Mouse (Mus musculus): Measurements from ENCODE around the gene Bricd5. TPM values are rescaled to one million over a fixed set of nuclear protein-coding genes. Genes with fewer than 3 reads are reported as not detected.
A peak's percentile ranks its signal among the peaks of the same experiment; 100 is the strongest.

The Bricd5 gene
- total RNA-seq, 2 experiments from 2014 or later: 1.1 to 1.7 TPM

DNA sequence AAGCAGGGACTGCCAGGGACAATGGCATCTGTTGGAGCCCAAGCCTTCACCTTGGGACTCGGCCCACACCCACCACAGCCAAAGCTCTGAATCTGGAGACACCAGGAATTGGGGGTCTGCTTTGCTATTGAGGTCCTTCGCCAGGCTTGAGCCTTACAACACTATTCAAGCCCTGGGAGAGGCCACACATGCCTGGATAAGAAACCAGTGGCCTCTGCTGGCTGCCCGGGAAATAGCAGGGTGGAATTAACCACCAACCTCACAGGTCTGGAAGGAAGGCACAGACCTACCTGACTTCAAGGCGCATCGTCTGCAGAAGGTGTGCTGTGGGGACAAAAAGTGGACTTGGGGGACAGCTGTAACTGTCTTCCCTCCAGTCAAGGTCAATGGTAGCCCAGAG, 39.9 kb downstream of the Bricd5 start:
- peak; percentile 52; the same call in 1 of the 2 replicates for ATAC-seq (replicated peaks; ENCODE audit: low FRiP score, poor library complexity, severe bottlenecking)

GRCm38 (mm10) chr17:24514270-24515257, 40.9 kb downstream of the Bricd5 start:
- no peak for ATAC-seq (replicated peaks; ENCODE audit: low FRiP score, poor library complexity, severe bottlenecking)

GRCm38 (mm10) chr17:24520450-24520849, 46.8 kb downstream of the Bricd5 start:
- no peak for ATAC-seq (replicated peaks; ENCODE audit: low FRiP score, poor library complexity, severe bottlenecking)

GRCm38 (mm10) chr17:24524734-24525133, 51.0 kb downstream of the Bricd5 start:
- no peak for ATAC-seq (replicated peaks; ENCODE audit: low FRiP score, poor library complexity, severe bottlenecking)

Other genes starting within 250 kb of the Bricd5 start
- gene Ccnf, start 222.4 kb upstream of the Bricd5 start, total RNA-seq (2015; ENCODE audit: low replicate concordance): 16.1 and 24.7 TPM in 2 replicates
- gene Ccnf, start 222.4 kb upstream of the Bricd5 start, total RNA-seq (2017; ENCODE audit: low replicate concordance): 42.2 and 65.5 TPM in 2 replicates
- not detected in 2 replicates for gene Abca17, start 122.8 kb upstream of the Bricd5 start, total RNA-seq (2015; ENCODE audit: low replicate concordance)
- not detected in 2 replicates for gene Abca17, start 122.8 kb upstream of the Bricd5 start, total RNA-seq (2017; ENCODE audit: low replicate concordance)
- gene Abca3, start 121.9 kb upstream of the Bricd5 start, total RNA-seq (2015; ENCODE audit: low replicate concordance): 7.3 and 16.1 TPM in 2 replicates
- 11.1 and 14.8 TPM in 2 replicates for gene Abca3, start 121.9 kb upstream of the Bricd5 start, total RNA-seq (2017; ENCODE audit: low replicate concordance)
- 38.7 and 42.8 TPM in 2 replicates for gene Rnps1, start 59.3 kb upstream of the Bricd5 start, total RNA-seq (2015; ENCODE audit: low replicate concordance)
- gene Rnps1, start 59.3 kb upstream of the Bricd5 start, total RNA-seq (2017; ENCODE audit: low replicate concordance): 43.6 and 43.7 TPM in 2 replicates
- 2.7 and 5.4 TPM in 2 replicates for gene Eci1, start 47.2 kb upstream of the Bricd5 start, total RNA-seq (2015; ENCODE audit: low replicate concordance)
- 4.3 and 15.3 TPM in 2 replicates for gene Eci1, start 47.2 kb upstream of the Bricd5 start, total RNA-seq (2017; ENCODE audit: low replicate concordance)
- gene Dnase1l2, start 30.8 kb upstream of the Bricd5 start, total RNA-seq (2015; ENCODE audit: low replicate concordance): 2.1 TPM in 1 of 2 replicates, not detected in the other
- gene Dnase1l2, start 30.8 kb upstream of the Bricd5 start, total RNA-seq (2017; ENCODE audit: low replicate concordance): 0.85 and 5.6 TPM in 2 replicates
- 15.0 and 20.9 TPM in 2 replicates for gene E4f1, start 3.6 kb upstream of the Bricd5 start, total RNA-seq (2015; ENCODE audit: low replicate concordance)
- gene E4f1, start 3.6 kb upstream of the Bricd5 start, total RNA-seq (2017; ENCODE audit: low replicate concordance): 13.4 and 14.1 TPM in 2 replicates
- gene Pgp, start 3.5 kb upstream of the Bricd5 start, total RNA-seq (2015; ENCODE audit: low replicate concordance): 14.2 and 20.2 TPM in 2 replicates
- gene Pgp, start 3.5 kb upstream of the Bricd5 start, total RNA-seq (2017; ENCODE audit: low replicate concordance): 6.1 and 8.1 TPM in 2 replicates
- 5.9 and 15.8 TPM in 2 replicates for gene Mlst8, start 5.2 kb downstream of the Bricd5 start, total RNA-seq (2015; ENCODE audit: low replicate concordance)
- 5.5 and 8.2 TPM in 2 replicates for gene Mlst8, start 5.2 kb downstream of the Bricd5 start, total RNA-seq (2017; ENCODE audit: low replicate concordance)
- not detected in 2 replicates for gene Caskin1, start 14.7 kb downstream of the Bricd5 start, total RNA-seq (2015; ENCODE audit: low replicate concordance)
- gene Caskin1, start 14.7 kb downstream of the Bricd5 start, total RNA-seq (2017; ENCODE audit: low replicate concordance): not detected in 2 replicates
- 11.9 and 13.2 TPM in 2 replicates for gene Traf7, start 54.1 kb downstream of the Bricd5 start, total RNA-seq (2015; ENCODE audit: low replicate concordance)
- 24.2 and 45.2 TPM in 2 replicates for gene Traf7, start 54.1 kb downstream of the Bricd5 start, total RNA-seq (2017; ENCODE audit: low replicate concordance)
- gene Rab26, start 60.3 kb downstream of the Bricd5 start, total RNA-seq (2015; ENCODE audit: low replicate concordance): not detected in 2 replicates
- gene Rab26, start 60.3 kb downstream of the Bricd5 start, total RNA-seq (2017; ENCODE audit: low replicate concordance): not detected in 2 replicates
- gene Pkd1, start 76.0 kb downstream of the Bricd5 start, total RNA-seq (2015; ENCODE audit: low replicate concordance): 1.5 and 6.1 TPM in 2 replicates
- gene Pkd1, start 76.0 kb downstream of the Bricd5 start, total RNA-seq (2017; ENCODE audit: low replicate concordance): 3.8 and 16.2 TPM in 2 replicates
- 16.3 and 75.9 TPM in 2 replicates for gene Tsc2, start 158.7 kb downstream of the Bricd5 start, total RNA-seq (2015; ENCODE audit: low replicate concordance)
- 8.6 and 9.0 TPM in 2 replicates for gene Tsc2, start 158.7 kb downstream of the Bricd5 start, total RNA-seq (2017; ENCODE audit: low replicate concordance)
- gene Nthl1, start 158.8 kb downstream of the Bricd5 start, total RNA-seq (2015; ENCODE audit: low replicate concordance): 1.0 TPM in 1 of 2 replicates, not detected in the other
- 0.56 and 0.85 TPM in 2 replicates for gene Nthl1, start 158.8 kb downstream of the Bricd5 start, total RNA-seq (2017; ENCODE audit: low replicate concordance)
- gene Slc9a3r2, start 176.4 kb downstream of the Bricd5 start, total RNA-seq (2015; ENCODE audit: low replicate concordance): 0.38 TPM in 1 of 2 replicates, not detected in the other
- gene Slc9a3r2, start 176.4 kb downstream of the Bricd5 start, total RNA-seq (2017; ENCODE audit: low replicate concordance): 0.56 and 1.8 TPM in 2 replicates
- not detected in 2 replicates for gene Npw, start 184.6 kb downstream of the Bricd5 start, total RNA-seq (2015; ENCODE audit: low replicate concordance)
- not detected in 2 replicates for gene Npw, start 184.6 kb downstream of the Bricd5 start, total RNA-seq (2017; ENCODE audit: low replicate concordance)
- gene Zfp598, start 195.8 kb downstream of the Bricd5 start, total RNA-seq (2015; ENCODE audit: low replicate concordance): 3.7 and 7.9 TPM in 2 replicates
- gene Zfp598, start 195.8 kb downstream of the Bricd5 start, total RNA-seq (2017; ENCODE audit: low replicate concordance): 4.0 and 4.3 TPM in 2 replicates
- not detected in 2 replicates for gene Syngr3, start 216.1 kb downstream of the Bricd5 start, total RNA-seq (2015; ENCODE audit: low replicate concordance)
- gene Syngr3, start 216.1 kb downstream of the Bricd5 start, total RNA-seq (2017; ENCODE audit: low replicate concordance): not detected in 2 replicates
- 2.7 and 6.3 TPM in 2 replicates for gene Gfer, start 222.3 kb downstream of the Bricd5 start, total RNA-seq (2015; ENCODE audit: low replicate concordance)
- 3.0 and 7.2 TPM in 2 replicates for gene Gfer, start 222.3 kb downstream of the Bricd5 start, total RNA-seq (2017; ENCODE audit: low replicate concordance)
- not detected in 2 replicates for gene Noxo1, start 222.3 kb downstream of the Bricd5 start, total RNA-seq (2015; ENCODE audit: low replicate concordance)
- gene Noxo1, start 222.3 kb downstream of the Bricd5 start, total RNA-seq (2017; ENCODE audit: low replicate concordance): not detected in 2 replicates
- gene Tbl3, start 233.8 kb downstream of the Bricd5 start, total RNA-seq (2015; ENCODE audit: low replicate concordance): 0.58 and 5.9 TPM in 2 replicates
- gene Tbl3, start 233.8 kb downstream of the Bricd5 start, total RNA-seq (2017; ENCODE audit: low replicate concordance): 4.3 and 11.9 TPM in 2 replicates
- not detected in 2 replicates for gene Rnf151, start 244.2 kb downstream of the Bricd5 start, total RNA-seq (2015; ENCODE audit: low replicate concordance)
- gene Rnf151, start 244.2 kb downstream of the Bricd5 start, total RNA-seq (2017; ENCODE audit: low replicate concordance): not detected in 2 replicates
- 1,254 and 1,636 TPM in 2 replicates for gene Rps2, start 244.2 kb downstream of the Bricd5 start, total RNA-seq (2015; ENCODE audit: low replicate concordance)
- 281 and 355 TPM in 2 replicates for gene Rps2, start 244.2 kb downstream of the Bricd5 start, total RNA-seq (2017; ENCODE audit: low replicate concordance)

Measured in erythroblast, adult 5-6 weeks (primary cell).